Mouse (Mus musculus): ENCODE measurements around the gene Tars2.

DNA sequence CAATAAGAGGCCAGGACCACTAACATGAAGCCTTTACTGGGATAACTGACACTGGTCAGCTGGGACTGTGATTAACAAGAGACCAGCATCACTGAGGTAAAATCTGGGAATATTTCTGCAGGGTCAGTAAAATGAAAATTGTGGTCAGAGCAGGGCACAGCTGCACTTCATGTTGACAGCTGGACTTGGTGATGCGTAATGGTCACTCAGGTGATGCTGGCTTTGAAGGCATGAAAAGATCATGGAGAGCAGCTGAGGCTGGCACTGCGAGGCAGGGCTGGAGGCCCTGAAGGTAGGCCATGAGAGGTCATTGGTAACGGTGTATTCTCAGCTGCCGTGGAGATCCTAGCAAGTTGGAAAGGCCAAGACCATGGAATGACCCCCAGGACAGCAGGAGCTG, 61.7 kb downstream of the Tars2 start:
- TF ChIP-seq CTCF (IDR thresholded peaks at IDR 0.05; ENCODE audit: low read depth, low read length) (no peak), POLR2A (IDR thresholded peaks at IDR 0.05; ENCODE audit: extremely low read depth, insufficient read depth, low read length) (no peak)

Measured in liver, adult 2 months (tissue).